Mouse (Mus musculus): ENCODE measurements around the gene Ulk4.

- TF ChIP-seq EP300 (IDR thresholded peaks at IDR 0.05) = no peak
- TF ChIP-seq CTCF (IDR thresholded peaks at IDR 0.05) = no peak
Observed at GRCm38 (mm10) chr9:120994223-120995155, 282.5 kb downstream of the Ulk4 start.

Data from lung, postnatal 0 days (tissue).